Mouse (Mus musculus) embryonic fibroblast, embryonic 13.5 days (primary cell): ENCODE data around the gene Mtus2. TPM values are rescaled to one million over a fixed set of nuclear protein-coding genes. Genes with fewer than 3 reads are reported as not detected.

Source experiments
- H3K27ac ChIP-seq: 2 replicates; pipeline ENCODE4 v1.5.1; 2012; ENCODE audit warnings: low read length, control low read depth, inconsistent platforms; ENCODE audit not compliant: insufficient read depth
- H3K4me1 ChIP-seq: 2 replicates; pipeline ENCODE4 v1.6.1; 2011; ENCODE audit warnings: low read length; ENCODE audit not compliant: control insufficient read depth, insufficient read depth
- H3K4me3 ChIP-seq: 2 replicates; pipeline ENCODE4 v1.5.1; 2011; ENCODE audit warnings: mild to moderate bottlenecking, control low read depth, low read length; ENCODE audit not compliant: insufficient read depth
- CTCF ChIP-seq: IDR thresholded peaks from 2 replicates; pipeline ENCODE4 v1.5.1; 2011; ENCODE audit warnings: mild to moderate bottlenecking, control low read depth, low read length, moderate library complexity, borderline replicate concordance; ENCODE audit not compliant: insufficient read depth
- POLR2A ChIP-seq: IDR thresholded peaks from 2 replicates; pipeline ENCODE4 v1.6.1; 2011; ENCODE audit warnings: low read depth, mild to moderate bottlenecking, control low read depth, low read length, moderate library complexity
- polyA plus RNA-seq: library from polyadenylated mRNA; stranded (reverse); fragments of >200 nt; gene quantifications from 2 replicates; pipeline ENCODE4 v1.2.4, GENCODE M21; 2011; ENCODE audit warnings: low read depth; ENCODE audit not compliant: missing spikeins, insufficient read length

Gene Mtus2
- polyA plus RNA-seq, 1 experiment = 7.5 TPM

GRCm38 (mm10) chr5:148272065-148272464 is 314.9 kb downstream of the Mtus2 start:
- TF ChIP-seq CTCF (no peak), POLR2A (no peak)
- Histone ChIP-seq H3K4me3 (no peak overlapping the region), H3K27ac (peak overlapping the region; percentile 92), H3K4me1 (peaks cover 12% of the 10 kb centered on the region)

- no peak overlapping the region for H3K4me3 ChIP-seq
- TF ChIP-seq CTCF (no peak), POLR2A (no peak)
- H3K4me1 ChIP-seq = peaks cover 12% of the 10 kb centered on the region
- peak overlapping the region; percentile 87 for H3K27ac ChIP-seq
These were observed 315.7 kb downstream of the Mtus2 start for GRCm38 (mm10) chr5:148272771-148273170.

- TF ChIP-seq CTCF = no peak
- TF ChIP-seq POLR2A = no peak
- H3K4me3 ChIP-seq = no peak overlapping the region
- H3K27ac ChIP-seq = no peak overlapping the region
- H3K4me1 ChIP-seq = no peaks in the 10 kb centered on the region
These were observed 321.1 kb downstream of the Mtus2 start for GRCm38 (mm10) chr5:148278233-148278632.

DNA sequence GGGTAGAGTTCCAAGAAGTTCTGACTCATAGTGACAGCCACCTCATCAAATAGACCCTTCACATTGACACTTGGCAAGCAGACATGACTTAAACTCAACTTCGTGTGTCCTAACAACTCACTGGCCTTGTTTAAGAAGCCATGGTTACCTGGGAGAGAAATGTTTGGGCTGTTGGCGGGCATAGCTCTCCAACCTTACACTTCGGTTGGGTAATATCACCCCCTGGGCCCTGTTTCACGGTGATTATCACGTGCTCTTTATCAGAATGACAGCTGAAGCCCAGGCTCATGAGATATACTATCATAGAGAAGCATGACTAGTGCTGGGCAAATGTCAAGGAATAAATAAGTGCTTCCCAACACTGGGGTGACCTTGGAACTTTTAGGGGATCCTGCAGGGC is 323.2 kb downstream of the Mtus2 start:
- TF ChIP-seq POLR2A = no peak
- TF ChIP-seq CTCF = no peak
- H3K4me1 ChIP-seq = no peaks in the 10 kb centered on the region
- H3K27ac ChIP-seq = no peak overlapping the region
- H3K4me3 ChIP-seq = no peak overlapping the region

DNA sequence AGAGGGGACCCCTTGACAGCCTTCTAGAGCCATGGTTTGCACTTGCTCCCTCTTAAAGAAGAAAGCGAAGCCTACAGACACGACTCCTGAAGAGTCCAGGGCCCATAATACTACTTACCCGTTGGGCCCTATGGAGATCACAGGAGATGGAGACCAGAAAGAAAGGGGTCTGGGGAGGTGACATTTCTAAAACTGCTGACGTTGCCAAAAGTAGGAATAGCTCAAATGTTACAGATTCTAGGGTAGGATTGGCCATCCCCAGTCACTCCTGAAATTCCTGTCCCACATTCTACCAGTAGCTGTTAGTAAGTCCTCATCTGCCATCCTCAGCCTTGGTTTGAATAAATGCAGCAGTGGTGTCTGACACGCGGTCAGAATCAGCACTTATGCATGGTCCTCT is 325.0 kb downstream of the Mtus2 start:
- TF ChIP-seq CTCF (no peak), POLR2A (no peak)
- Histone ChIP-seq H3K4me1 (no peaks in the 10 kb centered on the region), H3K4me3 (no peak overlapping the region), H3K27ac (no peak overlapping the region)

GRCm38 (mm10) chr5:148282631-148283030 is 325.5 kb downstream of the Mtus2 start:
- H3K27ac ChIP-seq = no peak overlapping the region
- no peak overlapping the region for H3K4me3 ChIP-seq
- no peaks in the 10 kb centered on the region for H3K4me1 ChIP-seq
- TF ChIP-seq POLR2A = no peak

DNA sequence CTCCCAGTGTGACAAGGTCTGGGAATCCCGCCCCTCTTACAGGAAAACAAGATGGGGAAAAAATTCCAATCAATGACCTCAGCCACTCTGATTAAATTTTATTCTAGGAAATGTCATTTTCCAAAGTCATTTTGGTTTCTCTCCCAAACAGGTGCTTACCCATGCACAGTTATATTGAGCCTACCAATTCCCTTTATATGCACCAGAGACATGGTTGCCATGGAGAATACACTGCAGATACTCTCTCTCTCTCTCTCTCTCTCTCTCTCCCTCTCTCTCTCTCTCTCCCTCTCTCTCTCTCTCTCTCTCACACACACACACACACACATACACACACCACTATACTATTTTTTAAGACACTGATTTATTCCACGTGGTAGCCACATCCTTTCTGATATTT is 326.1 kb downstream of the Mtus2 start:
- TF ChIP-seq POLR2A (no peak), CTCF (no peak)
- H3K4me3 ChIP-seq = no peak overlapping the region
- H3K4me1 ChIP-seq = no peaks in the 10 kb centered on the region
- H3K27ac ChIP-seq = no peak overlapping the region

GRCm38 (mm10) chr5:148283584-148283983 is 326.5 kb downstream of the Mtus2 start:
- TF ChIP-seq CTCF (no peak), POLR2A (no peak)
- Histone ChIP-seq H3K27ac (no peak overlapping the region), H3K4me1 (no peaks in the 10 kb centered on the region), H3K4me3 (no peak overlapping the region)

DNA sequence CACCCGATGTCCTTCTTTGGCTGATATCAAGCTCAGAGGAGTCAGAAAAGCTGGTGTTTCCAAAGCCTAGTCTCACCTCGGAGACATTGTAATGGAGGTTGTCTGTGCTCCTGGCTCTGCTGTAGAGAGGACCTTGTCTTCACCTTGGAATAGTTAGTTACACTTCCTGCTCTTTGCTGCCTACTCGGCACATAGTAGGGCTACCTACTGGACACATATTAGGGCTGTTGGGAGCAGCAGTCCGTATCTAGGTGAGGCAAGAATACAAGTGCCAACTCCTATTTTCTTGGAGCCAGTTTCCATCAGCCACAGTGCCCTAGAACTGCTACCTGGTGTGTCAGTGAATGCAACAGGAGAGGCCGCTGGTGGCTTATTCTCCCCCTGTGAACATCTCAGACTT is 330.4 kb downstream of the Mtus2 start:
- Histone ChIP-seq H3K27ac (no peak overlapping the region), H3K4me1 (no peaks in the 10 kb centered on the region), H3K4me3 (no peak overlapping the region)
- TF ChIP-seq POLR2A (no peak), CTCF (no peak)

DNA sequence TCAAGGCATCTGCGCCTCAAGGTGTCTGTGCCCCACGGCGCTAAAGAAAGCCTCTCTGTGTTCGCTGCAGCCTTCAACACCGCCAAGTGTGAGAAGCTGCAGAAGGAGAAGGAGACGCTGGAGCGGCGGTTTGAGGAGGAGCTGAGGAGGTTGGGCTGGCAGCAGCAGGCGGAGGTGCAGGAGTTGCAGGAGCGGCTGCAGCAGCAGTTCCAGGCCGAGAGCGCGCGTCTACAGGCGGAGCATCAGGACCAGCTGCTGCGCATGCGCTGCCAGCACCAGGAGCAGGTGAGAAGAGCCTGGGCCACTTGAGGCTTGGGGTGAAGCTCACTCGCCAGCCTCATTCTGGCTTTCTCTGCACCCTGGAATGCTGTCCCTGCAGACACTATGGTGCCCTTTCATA is 331.7 kb downstream of the Mtus2 start:
- no peak for TF ChIP-seq CTCF
- TF ChIP-seq POLR2A = no peak
- H3K27ac ChIP-seq = no peak overlapping the region
- no peaks in the 10 kb centered on the region for H3K4me1 ChIP-seq
- no peak overlapping the region for H3K4me3 ChIP-seq

DNA sequence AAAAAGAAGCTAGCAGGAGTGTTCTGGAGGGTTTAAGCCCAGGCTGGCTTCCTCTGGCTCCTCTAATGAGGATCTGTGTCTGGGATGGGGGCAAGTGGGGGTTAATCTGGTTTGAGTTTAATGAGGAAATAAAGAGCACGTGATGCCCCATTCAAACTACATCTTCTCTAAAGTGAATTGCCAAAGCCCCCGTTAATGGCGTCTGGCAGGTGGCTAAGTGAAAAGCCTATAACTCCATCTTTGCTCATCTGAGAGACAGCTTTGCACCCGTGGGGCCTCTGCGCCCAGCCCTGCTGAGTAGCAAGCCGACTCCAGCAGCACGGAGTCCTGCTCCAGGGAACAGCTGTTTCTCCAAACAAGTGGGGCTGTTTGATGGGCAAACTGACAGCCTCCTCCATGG is 332.8 kb downstream of the Mtus2 start:
- H3K27ac ChIP-seq = no peak overlapping the region
- H3K4me3 ChIP-seq = no peak overlapping the region
- TF ChIP-seq CTCF (no peak), POLR2A (no peak)
- H3K4me1 ChIP-seq = no peaks in the 10 kb centered on the region
